Mouse (Mus musculus) forebrain, embryonic 10.5 days (tissue): ENCODE data around the gene Nbl1. TPM values are rescaled to one million over a fixed set of nuclear protein-coding genes. Genes with fewer than 3 reads are reported as not detected.

Experiments used
- DNase-seq: peaks from one replicate; pipeline ENCODE4 v3.0.0-alpha.2; 2017; ENCODE audit warnings: low spot score; ENCODE audit errors: extremely low spot score
- H3K27ac ChIP-seq: fragments of 300-500 bp; sonication (generic); 2 replicates; pipeline ENCODE4 v1.5.1; 2016; ENCODE audit warnings: mild to moderate bottlenecking
- H3K27me3 ChIP-seq: fragments of 300-500 bp; sonication (generic); 2 replicates; pipeline ENCODE4 v1.6.1; 2016; ENCODE audit warnings: mild to moderate bottlenecking; ENCODE audit not compliant: poor library complexity, severe bottlenecking
- H3K36me3 ChIP-seq: fragments of 300-500 bp; sonication (generic); replicated peaks from 2 replicates; pipeline ENCODE4 v1.6.1; 2016; ENCODE audit warnings: mild to moderate bottlenecking, moderate library complexity
- H3K4me1 ChIP-seq: fragments of 300-500 bp; sonication (generic); 2 replicates; pipeline ENCODE4 v1.6.1; 2016
- H3K4me3 ChIP-seq: fragments of 300-500 bp; sonication (generic); 2 replicates; pipeline ENCODE4 v1.5.1; 2016; ENCODE audit warnings: mild to moderate bottlenecking, moderate library complexity
- H3K9me3 ChIP-seq: fragments of 300-500 bp; sonication (generic); 2 replicates; pipeline ENCODE4 v1.6.1; 2016; ENCODE audit warnings: mild to moderate bottlenecking, moderate library complexity
- WGBS: fragments of 180-500 bp; shearing (Covaris S2); methylation state at CpG from one replicate; pipeline ENCODE4 v1.1.7; 2016; 5-methylcytosine and 5-hydroxymethylcytosine counted together
- polyA plus RNA-seq: library from polyadenylated mRNA; unstranded; fragments of >200 nt; fragmentation: Nextera tagmentation; extraction: Ambion mirVana; gene quantifications from 2 replicates; pipeline ENCODE4 v1.2.1, GENCODE M21; 2016

The Nbl1 gene
- polyA plus RNA-seq, 1 experiment from 2014 or later, result 19.6 TPM

DNA sequence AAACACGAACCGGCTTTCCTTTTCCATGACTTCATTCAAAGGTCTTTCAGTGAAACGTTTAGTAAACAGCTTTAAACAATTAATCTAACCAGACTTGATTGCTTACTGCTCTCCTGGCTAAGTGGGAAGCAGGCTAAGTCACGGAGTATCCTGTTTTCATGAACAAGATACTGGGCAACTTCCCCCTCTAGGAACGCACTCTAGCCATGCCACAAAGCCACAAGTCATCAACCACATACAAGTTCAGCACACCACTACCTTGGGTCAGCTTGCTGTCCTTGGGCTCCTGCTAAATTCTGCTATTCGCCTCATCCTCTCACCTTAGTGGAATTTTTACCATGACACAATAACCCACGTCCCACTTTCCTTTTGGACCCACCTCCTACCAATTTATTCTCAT is 28.2 kb upstream of the Nbl1 start:
- Histone ChIP-seq H3K27me3 (no peaks in the 10 kb centered on the region), H3K4me3 (no peak overlapping the region), H3K4me1 (peaks cover 9% of the 10 kb centered on the region), H3K27ac (no peak overlapping the region), H3K36me3 (no peaks in the 10 kb centered on the region), H3K9me3 (no peaks in the 10 kb centered on the region)
- 82% methylated on average over 7 of the region's 7 CpGs for WGBS
- DNase-seq, result no peak

DNA sequence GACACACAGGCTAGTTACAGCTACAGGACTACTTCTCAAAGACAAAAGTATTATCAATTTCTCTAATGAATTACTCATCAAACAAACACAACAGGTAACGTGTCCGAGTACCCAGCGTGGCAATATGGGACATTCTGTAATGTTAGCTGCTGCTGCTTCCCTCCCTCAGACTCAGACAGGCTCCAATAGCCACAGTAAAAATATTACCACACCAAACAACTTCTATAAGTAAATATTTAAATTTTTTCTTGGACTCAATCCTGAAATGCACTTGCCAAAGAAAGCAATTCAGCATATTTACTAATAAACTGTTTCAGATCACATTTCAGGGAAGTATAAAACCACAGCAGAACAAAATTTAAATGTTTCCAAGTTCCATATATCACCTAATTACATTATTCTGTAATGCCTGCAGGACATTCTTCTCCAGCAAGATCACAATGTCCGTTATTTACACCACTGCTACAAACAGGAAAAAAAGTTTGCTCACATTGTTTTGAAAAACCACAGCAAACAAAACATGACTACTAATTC is 27.6 kb upstream of the Nbl1 start:
- 91% methylated on average over 4 of the region's 4 CpGs for WGBS
- no peak for DNase-seq
- H3K27me3 ChIP-seq, result no peaks in the 10 kb centered on the region
- no peak overlapping the region for H3K4me3 ChIP-seq
- peaks cover 11% of the 10 kb centered on the region for H3K4me1 ChIP-seq
- no peak overlapping the region for H3K27ac ChIP-seq
- H3K36me3 ChIP-seq, result no peaks in the 10 kb centered on the region
- no peaks in the 10 kb centered on the region for H3K9me3 ChIP-seq

DNA sequence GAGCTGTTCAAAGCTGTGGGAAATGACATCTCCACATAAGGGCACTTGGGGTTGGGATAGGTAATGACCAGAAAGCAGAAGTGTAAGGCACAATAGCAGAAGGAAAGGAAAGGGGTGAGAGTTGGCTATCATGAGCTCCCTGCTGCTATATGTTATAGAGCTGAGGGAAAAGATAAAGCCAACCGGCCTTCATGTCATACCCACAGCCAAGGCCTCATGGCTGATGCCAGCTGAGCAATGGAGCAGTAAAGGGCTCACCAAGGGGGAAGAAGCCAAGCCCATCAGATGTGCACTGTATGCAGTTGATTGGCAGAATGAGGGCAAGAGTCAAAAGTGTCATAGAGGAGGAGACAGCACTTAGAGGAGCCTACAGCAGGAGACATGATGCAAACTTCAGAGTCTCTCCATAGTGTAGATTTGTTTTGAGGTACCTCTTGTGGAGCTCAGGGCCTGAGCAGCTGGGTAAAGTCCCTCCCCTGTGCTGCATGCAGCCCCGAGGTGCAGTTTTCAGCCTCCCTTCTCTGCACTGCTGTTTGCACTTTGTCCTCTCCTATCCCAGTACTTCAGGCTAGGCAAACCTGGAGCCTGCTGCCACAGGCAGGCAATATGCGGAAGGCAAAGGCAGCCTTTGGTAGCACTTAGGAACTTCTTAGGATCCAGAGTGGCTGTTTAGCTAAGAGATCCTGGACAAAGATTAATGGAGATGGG is 23.7 kb upstream of the Nbl1 start:
- WGBS, result 88% methylated on average over 3 of the region's 3 CpGs
- Histone ChIP-seq H3K9me3 (no peaks in the 10 kb centered on the region), H3K36me3 (no peaks in the 10 kb centered on the region; the same call in 1 of the 2 replicates), H3K27me3 (no peaks in the 10 kb centered on the region), H3K4me1 (peaks cover 33% of the 10 kb centered on the region), H3K4me3 (no peak overlapping the region), H3K27ac (peak overlapping the region; percentile 4; the same call in 1 of the 2 replicates)
- no peak for DNase-seq

DNA sequence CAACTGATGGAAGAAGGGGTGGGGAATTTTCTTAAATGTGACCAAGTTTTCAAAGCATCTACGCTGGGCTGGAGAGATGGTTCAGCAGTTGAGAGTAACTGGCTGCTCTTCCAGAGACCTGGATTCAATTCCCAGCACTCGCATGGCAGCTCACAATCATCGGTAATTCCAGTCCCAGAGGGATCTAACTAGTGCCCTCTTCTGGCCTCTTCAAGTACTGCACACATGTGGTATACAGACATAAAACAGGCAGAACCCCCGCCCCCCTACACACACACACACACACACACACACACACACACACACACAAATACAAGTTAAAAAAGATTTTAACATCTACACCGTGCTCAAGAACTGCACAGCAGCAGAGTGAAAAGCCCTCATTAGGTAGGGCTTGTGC is 22.9 kb upstream of the Nbl1 start:
- no peak for DNase-seq
- 95% methylated on average over 5 of the region's 5 CpGs for WGBS
- Histone ChIP-seq H3K27me3 (no peaks in the 10 kb centered on the region), H3K9me3 (no peaks in the 10 kb centered on the region), H3K27ac (no peak overlapping the region), H3K4me3 (no peak overlapping the region), H3K4me1 (peaks cover 41% of the 10 kb centered on the region), H3K36me3 (no peaks in the 10 kb centered on the region; the same call in 1 of the 2 replicates)

DNA sequence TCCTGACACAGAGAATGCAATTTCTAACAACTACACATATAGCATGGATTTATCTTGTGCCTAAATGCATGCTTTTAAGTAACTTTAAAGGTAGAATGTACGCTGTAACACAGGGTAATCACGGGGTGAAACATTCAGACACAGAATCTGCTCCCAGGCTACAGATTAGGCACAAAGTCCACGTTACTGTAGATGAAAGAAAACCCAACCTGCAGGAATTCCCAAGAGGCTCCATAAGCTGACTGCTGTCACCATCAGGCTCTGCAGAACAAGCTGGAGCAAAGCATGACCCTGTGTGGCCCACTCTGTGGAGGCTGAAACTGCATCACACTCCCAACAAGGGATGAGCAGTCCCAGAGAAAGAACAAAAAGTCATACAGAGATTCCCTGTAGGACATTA is 19.7 kb upstream of the Nbl1 start:
- WGBS, result 83% methylated on average over 3 of the region's 3 CpGs
- no peak overlapping the region for H3K4me3 ChIP-seq
- no peaks in the 10 kb centered on the region for H3K27me3 ChIP-seq
- no peaks in the 10 kb centered on the region for H3K9me3 ChIP-seq
- no peak overlapping the region for H3K27ac ChIP-seq
- H3K36me3 ChIP-seq, result no peaks in the 10 kb centered on the region; the same call in 1 of the 2 replicates
- peaks cover 44% of the 10 kb centered on the region for H3K4me1 ChIP-seq
- DNase-seq, result no peak

DNA sequence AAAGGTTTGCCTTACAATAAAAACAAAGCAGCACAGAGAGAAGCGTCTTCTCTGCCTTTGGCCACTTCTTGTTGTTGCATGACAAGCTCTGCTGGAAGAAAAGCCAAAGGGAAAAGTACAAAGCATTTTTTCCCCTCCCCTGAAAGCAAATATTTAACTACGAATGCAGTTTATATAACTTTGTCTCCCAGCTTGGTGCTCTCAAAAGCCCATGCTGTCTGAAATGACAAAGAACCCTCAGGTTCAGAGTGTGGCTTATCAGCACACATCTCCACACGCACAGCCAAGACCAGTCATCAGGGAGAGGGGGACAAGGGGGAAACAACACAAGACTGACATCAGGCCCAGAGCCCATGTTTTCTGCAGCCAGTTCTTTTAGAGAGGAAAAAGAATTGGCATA is 18.6 kb upstream of the Nbl1 start:
- Histone ChIP-seq H3K4me3 (no peak overlapping the region), H3K4me1 (peaks cover 39% of the 10 kb centered on the region), H3K9me3 (no peaks in the 10 kb centered on the region), H3K27ac (no peak overlapping the region), H3K27me3 (no peaks in the 10 kb centered on the region), H3K36me3 (no peaks in the 10 kb centered on the region; the same call in 1 of the 2 replicates)
- no peak for DNase-seq
- 63% methylated on average over 3 of the region's 3 CpGs for WGBS

DNA sequence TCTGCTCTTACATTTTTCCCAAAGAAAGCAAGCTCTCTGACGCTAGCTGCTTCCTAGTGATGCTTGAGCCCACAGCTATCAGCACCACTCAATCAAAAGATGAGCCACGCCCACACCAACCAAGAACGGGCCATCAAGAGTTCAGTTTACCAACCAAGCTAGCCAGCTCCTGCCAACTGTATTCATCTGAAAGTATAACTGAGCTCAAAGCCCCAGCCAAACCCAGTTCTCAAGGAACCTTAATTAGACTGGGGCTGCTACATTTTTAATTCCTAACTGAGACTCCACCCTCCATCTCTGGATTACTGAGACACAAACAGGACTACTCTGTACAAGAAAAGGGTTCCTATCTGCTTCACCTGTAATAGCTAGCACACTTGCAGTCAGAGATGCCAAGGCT is 18.1 kb upstream of the Nbl1 start:
- Histone ChIP-seq H3K27me3 (no peaks in the 10 kb centered on the region), H3K4me1 (peaks cover 34% of the 10 kb centered on the region), H3K27ac (no peak overlapping the region), H3K4me3 (no peak overlapping the region), H3K9me3 (no peaks in the 10 kb centered on the region), H3K36me3 (no peaks in the 10 kb centered on the region; the same call in 1 of the 2 replicates)
- WGBS, result 83% methylated on average over 3 of the region's 3 CpGs
- no peak for DNase-seq

DNA sequence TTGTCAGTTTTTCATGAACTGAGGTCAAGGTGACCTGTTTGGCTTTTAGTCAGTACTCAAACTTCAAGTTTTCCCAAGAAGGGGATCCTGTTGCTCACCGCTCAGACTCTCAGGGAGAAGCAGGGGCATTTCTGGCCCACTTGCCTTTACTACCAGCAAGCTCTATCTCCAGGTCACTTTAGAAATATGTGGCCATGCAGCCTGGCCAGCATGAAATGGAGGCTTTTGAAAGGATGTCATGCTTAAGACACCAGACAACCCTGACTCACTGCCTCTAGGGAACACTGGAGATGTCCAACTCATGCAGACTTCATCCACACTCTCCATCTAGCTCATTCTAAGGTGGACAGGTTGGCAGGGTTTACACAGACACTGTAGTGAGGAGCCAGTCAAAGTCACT is 12.7 kb upstream of the Nbl1 start:
- Histone ChIP-seq H3K4me3 (no peak overlapping the region), H3K9me3 (no peaks in the 10 kb centered on the region), H3K36me3 (peaks cover 38% of the 10 kb centered on the region), H3K27me3 (no peaks in the 10 kb centered on the region), H3K27ac (no peak overlapping the region), H3K4me1 (peaks cover under 1% of the 10 kb centered on the region; the same call in 1 of the 2 replicates)
- DNase-seq, result no peak
- 97% methylated on average over 1 of the region's 1 CpGs for WGBS

DNA sequence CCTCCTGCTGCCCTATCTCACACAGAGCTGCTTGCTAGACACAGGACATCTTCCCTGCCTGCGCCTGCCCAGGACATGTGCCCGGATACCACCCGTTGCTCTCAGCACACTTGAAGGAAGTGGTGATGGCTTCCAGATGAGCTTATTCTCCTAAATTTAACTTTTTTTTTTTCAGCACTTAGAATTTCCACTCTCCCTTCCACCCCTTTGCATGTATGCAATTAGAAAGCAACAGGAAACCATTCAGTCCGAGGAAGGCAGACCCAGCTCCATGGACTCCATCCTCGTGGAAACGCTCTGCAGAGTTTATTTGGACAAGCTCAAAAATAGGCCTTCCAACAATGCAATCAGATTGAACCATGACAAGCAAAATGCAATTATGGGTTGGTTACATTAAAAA is 8.8 kb upstream of the Nbl1 start:
- H3K9me3 ChIP-seq, result no peaks in the 10 kb centered on the region
- DNase-seq, result no peak
- H3K4me3 ChIP-seq, result no peak overlapping the region
- H3K4me1 ChIP-seq, result no peaks in the 10 kb centered on the region
- H3K27me3 ChIP-seq, result no peaks in the 10 kb centered on the region
- no peak overlapping the region for H3K27ac ChIP-seq
- H3K36me3 ChIP-seq, result peaks cover 38% of the 10 kb centered on the region
- WGBS, result 90% methylated on average over 6 of the region's 6 CpGs

DNA sequence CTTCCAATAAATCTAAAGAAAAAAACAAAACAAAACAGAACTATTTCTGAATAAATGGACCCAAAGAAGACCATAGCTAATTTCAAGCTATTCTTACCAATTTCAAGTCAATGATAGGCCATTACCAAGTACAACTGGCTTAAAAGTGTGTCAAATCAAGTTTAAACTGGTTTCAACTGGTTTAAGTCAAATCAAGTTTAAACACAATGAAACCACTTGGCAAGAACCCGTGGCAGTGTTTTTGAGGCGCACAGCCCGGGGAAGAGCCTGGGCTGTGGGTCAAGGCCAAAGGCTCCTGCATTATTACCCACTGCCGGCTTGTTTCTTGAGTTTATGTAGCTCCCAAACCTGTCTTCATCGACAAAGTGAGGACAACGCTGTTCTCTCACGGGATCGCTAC is 7.5 kb upstream of the Nbl1 start:
- WGBS, result 95% methylated on average over 8 of the region's 8 CpGs
- peaks cover 38% of the 10 kb centered on the region for H3K36me3 ChIP-seq
- H3K4me3 ChIP-seq, result no peak overlapping the region
- no peak for DNase-seq
- peaks cover 1% of the 10 kb centered on the region; the same call in 1 of the 2 replicates for H3K9me3 ChIP-seq
- no peak overlapping the region for H3K27ac ChIP-seq
- H3K4me1 ChIP-seq, result no peaks in the 10 kb centered on the region
- H3K27me3 ChIP-seq, result peaks cover under 1% of the 10 kb centered on the region; the same call in 1 of the 2 replicates

DNA sequence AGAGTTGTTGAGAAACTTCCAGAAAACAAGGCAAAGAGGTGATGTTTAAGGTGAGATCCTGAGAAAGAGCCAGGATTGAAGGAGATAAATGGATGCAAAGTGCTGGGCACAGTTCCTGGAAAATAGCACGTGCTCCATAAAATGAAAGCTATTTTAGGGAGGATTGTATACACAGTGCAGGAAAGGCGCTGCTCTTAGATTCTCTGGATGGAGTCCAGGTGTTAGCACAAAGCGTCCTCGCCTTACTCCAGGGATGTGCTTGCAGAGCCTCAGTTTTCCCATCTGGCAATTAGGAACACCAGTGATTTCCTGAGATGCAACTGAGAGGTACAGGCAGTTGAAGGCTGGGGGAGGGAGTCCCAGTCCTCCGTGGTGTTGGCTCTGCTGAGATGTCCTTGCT is 3.4 kb upstream of the Nbl1 start:
- peaks cover 11% of the 10 kb centered on the region; the same call in 1 of the 2 replicates for H3K9me3 ChIP-seq
- peaks cover 22% of the 10 kb centered on the region for H3K4me1 ChIP-seq
- no peak overlapping the region for H3K4me3 ChIP-seq
- peaks cover 3% of the 10 kb centered on the region for H3K36me3 ChIP-seq
- WGBS, result 74% methylated on average over 5 of the region's 5 CpGs
- H3K27ac ChIP-seq, result no peak overlapping the region
- peaks cover 41% of the 10 kb centered on the region for H3K27me3 ChIP-seq
- no peak for DNase-seq

DNA sequence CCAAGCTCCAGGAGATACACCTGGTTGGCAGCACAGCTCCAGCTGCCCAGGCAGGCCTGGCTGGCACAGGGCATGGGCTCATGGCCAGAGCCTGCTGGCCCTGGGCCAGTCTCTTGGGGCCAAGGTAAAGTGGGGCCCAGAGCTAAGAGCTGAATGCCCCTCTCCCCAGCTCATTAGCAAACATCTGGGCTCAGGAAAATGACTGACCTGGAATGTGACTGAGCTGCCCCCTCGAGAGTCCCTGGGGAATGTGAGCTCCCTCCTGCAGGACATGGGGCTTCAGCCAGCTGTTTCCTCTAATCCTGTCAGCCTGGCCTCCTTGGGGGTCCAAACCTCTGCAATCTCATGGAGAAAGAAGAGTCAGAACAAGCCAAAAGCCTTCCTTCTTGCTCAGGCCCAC is 2.6 kb upstream of the Nbl1 start:
- no peak for DNase-seq
- peaks cover 11% of the 10 kb centered on the region; the same call in 1 of the 2 replicates for H3K9me3 ChIP-seq
- H3K4me1 ChIP-seq, result peaks cover 30% of the 10 kb centered on the region
- H3K27me3 ChIP-seq, result peaks cover 49% of the 10 kb centered on the region
- no peak overlapping the region for H3K27ac ChIP-seq
- WGBS, result 57% methylated on average over 1 of the region's 1 CpGs
- H3K36me3 ChIP-seq, result no peaks in the 10 kb centered on the region
- H3K4me3 ChIP-seq, result no peak overlapping the region

DNA sequence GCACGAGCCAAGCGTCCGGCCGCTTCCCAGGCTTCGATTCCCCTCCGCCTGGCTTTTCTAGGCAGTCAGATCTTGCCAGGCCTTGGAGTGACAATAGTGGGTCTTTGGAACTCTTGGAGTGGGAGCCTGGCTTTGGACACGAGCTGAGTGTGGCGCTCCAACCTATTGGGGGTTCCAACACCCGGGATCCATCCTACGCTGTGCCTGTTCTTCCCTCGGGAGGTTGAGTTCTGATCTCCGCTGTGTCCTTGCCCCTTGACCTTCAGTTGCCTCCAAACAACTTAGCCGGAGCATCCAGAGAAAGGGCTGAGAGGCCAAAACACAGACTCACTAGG is 370 bp upstream of the Nbl1 start:
- 20% methylated on average over 13 of the region's 13 CpGs for WGBS
- H3K27ac ChIP-seq, result peak overlapping the region; percentile 80
- H3K27me3 ChIP-seq, result peaks cover 70% of the 10 kb centered on the region
- peak overlapping the region; percentile 60 for H3K4me3 ChIP-seq
- DNase-seq, result no peak
- peaks cover 11% of the 10 kb centered on the region; the same call in 1 of the 2 replicates for H3K9me3 ChIP-seq
- no peaks in the 10 kb centered on the region for H3K36me3 ChIP-seq
- H3K4me1 ChIP-seq, result peaks cover 38% of the 10 kb centered on the region
